Mouse (Mus musculus): Measurements from ENCODE around the gene Ncor2.

Gene Ncor2

GRCm38 (mm10) chr5:125143114-125143872 is 35.7 kb downstream of the Ncor2 start:
- DNase-seq: no peak

- DNase-seq: peak; percentile 61
These were observed 37.1 kb downstream of the Ncor2 start for GRCm38 (mm10) chr5:125141916-125142315.

- peak; percentile 84 for DNase-seq
These were observed 37.5 kb downstream of the Ncor2 start for GRCm38 (mm10) chr5:125141525-125141880.

GRCm38 (mm10) chr5:125140832-125141524 is 38.0 kb downstream of the Ncor2 start:
- peak; percentile 100 for DNase-seq

GRCm38 (mm10) chr5:125140151-125140699 is 38.8 kb downstream of the Ncor2 start:
- peak; percentile 91 for DNase-seq

GRCm38 (mm10) chr5:125139669-125140068 is 39.4 kb downstream of the Ncor2 start:
- DNase-seq: peak; percentile 36

GRCm38 (mm10) chr5:125138841-125139430 is 40.1 kb downstream of the Ncor2 start:
- DNase-seq: no peak

GRCm38 (mm10) chr5:125137672-125138285 is 41.2 kb downstream of the Ncor2 start:
- DNase-seq: no peak

GRCm38 (mm10) chr5:125136996-125137671 is 41.9 kb downstream of the Ncor2 start:
- peak; percentile 66 for DNase-seq

GRCm38 (mm10) chr5:125136296-125136995 is 42.6 kb downstream of the Ncor2 start:
- DNase-seq: no peak

- peak; percentile 88 for DNase-seq
These were observed 44.1 kb downstream of the Ncor2 start for GRCm38 (mm10) chr5:125134795-125135468.

- peak; percentile 76 for DNase-seq
These were observed 44.6 kb downstream of the Ncor2 start for GRCm38 (mm10) chr5:125134391-125134790.

- no peak for DNase-seq
These were observed 45.4 kb downstream of the Ncor2 start for GRCm38 (mm10) chr5:125133651-125134050.

GRCm38 (mm10) chr5:125132566-125133260 is 46.3 kb downstream of the Ncor2 start:
- DNase-seq: no peak

GRCm38 (mm10) chr5:125132069-125132468 is 47.0 kb downstream of the Ncor2 start:
- no peak for DNase-seq

GRCm38 (mm10) chr5:125130406-125130805 is 48.6 kb downstream of the Ncor2 start:
- no peak for DNase-seq

- no peak for DNase-seq
These were observed 50.1 kb downstream of the Ncor2 start for GRCm38 (mm10) chr5:125128939-125129385.

GRCm38 (mm10) chr5:125127920-125128319 is 51.1 kb downstream of the Ncor2 start:
- no peak for DNase-seq

GRCm38 (mm10) chr5:125127426-125127825 is 51.6 kb downstream of the Ncor2 start:
- DNase-seq: no peak

GRCm38 (mm10) chr5:125125966-125126464 is 53.0 kb downstream of the Ncor2 start:
- DNase-seq: no peak

All from lung, postnatal 10 days (tissue).